Mouse (Mus musculus): ENCODE data around the gene Ccdc184. TPM values are rescaled to one million over a fixed set of nuclear protein-coding genes. Genes with fewer than 3 reads are reported as not detected.
A peak's percentile ranks its signal among the peaks of the same experiment; 100 is the strongest.

The Ccdc184 gene
- polyA plus RNA-seq, 1 experiment from 2014 or later: 1.6 TPM

- DNase-seq (ENCODE audit: low spot score): no peak
- H3K27me3 ChIP-seq (replicated peaks; ENCODE audit: control insufficient read depth, insufficient read depth, low read length): peaks cover 35% of the 10 kb centered on the region
- H3K4me2 ChIP-seq (ENCODE audit: low read length): no peak overlapping the region
- H3K4me1 ChIP-seq (replicated peaks; ENCODE audit: control insufficient read depth, insufficient read depth, low read length): peaks cover 4% of the 10 kb centered on the region
- no peak overlapping the region for H3K9ac ChIP-seq (ENCODE audit: low read length)
- WGBS: 70% methylated on average over 3 of the region's 3 CpGs
- no peak for ATAC-seq (replicated peaks; ENCODE audit: low FRiP score, low TSS enrichment, low read depth)
- H3K4me3 ChIP-seq (ENCODE audit: low read depth, low read length): no peak overlapping the region
- no peak overlapping the region for H3K27ac ChIP-seq (ENCODE audit: low read depth)
- no peaks in the 10 kb centered on the region for H3K9me3 ChIP-seq (ENCODE audit: control insufficient read depth, low read length)
- no peaks in the 10 kb centered on the region for H3K36me3 ChIP-seq (ENCODE audit: control insufficient read depth, insufficient read depth, low read length)
Observed at GRCm38 (mm10) chr15:98177320-98177719, 10.4 kb downstream of the Ccdc184 start.

- H3K9me3 ChIP-seq (ENCODE audit: control insufficient read depth, low read length): no peaks in the 10 kb centered on the region
- peak overlapping the region; percentile 29; the same call in 1 of the 2 replicates for H3K27ac ChIP-seq (ENCODE audit: low read depth)
- peak overlapping the region; percentile 53 for H3K4me2 ChIP-seq (ENCODE audit: low read length)
- H3K9ac ChIP-seq (ENCODE audit: low read length): peak overlapping the region; percentile 23
- peaks cover 21% of the 10 kb centered on the region; the same call in 1 of the 2 replicates for H3K27me3 ChIP-seq (replicated peaks; ENCODE audit: control insufficient read depth, insufficient read depth, low read length)
- peak overlapping the region; percentile 48 for H3K4me3 ChIP-seq (ENCODE audit: low read depth, low read length)
- H3K4me1 ChIP-seq (replicated peaks; ENCODE audit: control insufficient read depth, insufficient read depth, low read length): peaks cover 4% of the 10 kb centered on the region
- DNase-seq (ENCODE audit: low spot score) (no peak), ATAC-seq (replicated peaks; ENCODE audit: low FRiP score, low TSS enrichment, low read depth) (no peak)
- H3K36me3 ChIP-seq (ENCODE audit: control insufficient read depth, insufficient read depth, low read length): no peaks in the 10 kb centered on the region
- WGBS: 9% methylated on average over 26 of the region's 26 CpGs
Observed at GRCm38 (mm10) chr15:98180567-98181131, 13.7 kb downstream of the Ccdc184 start.

GRCm38 (mm10) chr15:98181132-98181711 is 14.3 kb downstream of the Ccdc184 start:
- Histone ChIP-seq H3K9ac (ENCODE audit: low read length) (peak overlapping the region; percentile 23; the same call in 1 of the 2 replicates), H3K4me2 (ENCODE audit: low read length) (peak overlapping the region; percentile 53), H3K27ac (ENCODE audit: low read depth) (peak overlapping the region; percentile 29; the same call in 1 of the 2 replicates), H3K27me3 (replicated peaks; ENCODE audit: control insufficient read depth, insufficient read depth, low read length) (0 out of 2 replicates have a peak, but pooled peaks cover 18% of the 10 kb centered on the region), H3K4me3 (ENCODE audit: low read depth, low read length) (peak overlapping the region; percentile 48), H3K4me1 (replicated peaks; ENCODE audit: control insufficient read depth, insufficient read depth, low read length) (peaks cover 4% of the 10 kb centered on the region), H3K9me3 (ENCODE audit: control insufficient read depth, low read length) (no peaks in the 10 kb centered on the region), H3K36me3 (ENCODE audit: control insufficient read depth, insufficient read depth, low read length) (no peaks in the 10 kb centered on the region)
- under 1% methylated on average over 30 of the region's 30 CpGs for WGBS
- ATAC-seq (replicated peaks; ENCODE audit: low FRiP score, low TSS enrichment, low read depth) (peak; percentile 96), DNase-seq (ENCODE audit: low spot score) (peak; percentile 93)

GRCm38 (mm10) chr15:98181856-98182570 is 15.1 kb downstream of the Ccdc184 start:
- no peak for ATAC-seq (replicated peaks; ENCODE audit: low FRiP score, low TSS enrichment, low read depth)
- no peak overlapping the region for H3K27ac ChIP-seq (ENCODE audit: low read depth)
- 66% methylated on average over 12 of the region's 12 CpGs for WGBS

GRCm38 (mm10) chr15:98184456-98184855 is 17.5 kb downstream of the Ccdc184 start:
- no peak overlapping the region for H3K9ac ChIP-seq (ENCODE audit: low read length)
- H3K36me3 ChIP-seq (ENCODE audit: control insufficient read depth, insufficient read depth, low read length): no peaks in the 10 kb centered on the region
- H3K27me3 ChIP-seq (replicated peaks; ENCODE audit: control insufficient read depth, insufficient read depth, low read length): 0 out of 2 replicates have a peak, but pooled peaks cover 1% of the 10 kb centered on the region
- DNase-seq (ENCODE audit: low spot score): no peak
- H3K27ac ChIP-seq (ENCODE audit: low read depth): no peak overlapping the region
- ATAC-seq (replicated peaks; ENCODE audit: low FRiP score, low TSS enrichment, low read depth): no peak
- H3K4me1 ChIP-seq (replicated peaks; ENCODE audit: control insufficient read depth, insufficient read depth, low read length): peaks cover 4% of the 10 kb centered on the region
- H3K9me3 ChIP-seq (ENCODE audit: control insufficient read depth, low read length): no peaks in the 10 kb centered on the region
- no peak overlapping the region for H3K4me3 ChIP-seq (ENCODE audit: low read depth, low read length)
- 52% methylated on average over 4 of the region's 4 CpGs for WGBS
- no peak overlapping the region for H3K4me2 ChIP-seq (ENCODE audit: low read length)

More at GRCm38 (mm10) chr15:98181856-98182570, 15.1 kb downstream of the Ccdc184 start:
- H3K4me2 ChIP-seq (ENCODE audit: low read length): peak overlapping the region; percentile 53; the same call in 1 of the 2 replicates
- no peak for DNase-seq (ENCODE audit: low spot score)
- peaks cover 4% of the 10 kb centered on the region for H3K4me1 ChIP-seq (replicated peaks; ENCODE audit: control insufficient read depth, insufficient read depth, low read length)
- H3K36me3 ChIP-seq (ENCODE audit: control insufficient read depth, insufficient read depth, low read length): no peaks in the 10 kb centered on the region
- H3K4me3 ChIP-seq (ENCODE audit: low read depth, low read length): no peak overlapping the region
- no peak overlapping the region for H3K9ac ChIP-seq (ENCODE audit: low read length)
- no peaks in the 10 kb centered on the region for H3K9me3 ChIP-seq (ENCODE audit: control insufficient read depth, low read length)
- 0 out of 2 replicates have a peak, but pooled peaks cover 14% of the 10 kb centered on the region for H3K27me3 ChIP-seq (replicated peaks; ENCODE audit: control insufficient read depth, insufficient read depth, low read length)

GRCm38 (mm10) chr15:98195442-98195841 is 28.5 kb downstream of the Ccdc184 start, which contains the start of gene Olfr288:
Gene Olfr288, minus strand, starts transcription at chr15:98195542.
- no peak for DNase-seq (ENCODE audit: low spot score)
- no peaks in the 10 kb centered on the region for H3K9me3 ChIP-seq (ENCODE audit: control insufficient read depth, low read length)
- no peak within 1 kb of the TSS for H3K4me2 ChIP-seq (ENCODE audit: low read length)
- no peak for ATAC-seq (replicated peaks; ENCODE audit: low FRiP score, low TSS enrichment, low read depth)
- no peak within 1 kb of the TSS for H3K9ac ChIP-seq (ENCODE audit: low read length)
- WGBS: 62% methylated on average over 3 of the region's 3 CpGs
- no peaks in the 10 kb centered on the region for H3K36me3 ChIP-seq (ENCODE audit: control insufficient read depth, insufficient read depth, low read length)
- H3K27me3 ChIP-seq (replicated peaks; ENCODE audit: control insufficient read depth, insufficient read depth, low read length): no peaks in the 10 kb centered on the region
- H3K27ac ChIP-seq (ENCODE audit: low read depth): no peak within 1 kb of the TSS
- H3K4me1 ChIP-seq (replicated peaks; ENCODE audit: control insufficient read depth, insufficient read depth, low read length): no peaks in the 10 kb centered on the region
- H3K4me3 ChIP-seq (ENCODE audit: low read depth, low read length): no peak within 1 kb of the TSS

GRCm38 (mm10) chr15:98209676-98210075 is 42.7 kb downstream of the Ccdc184 start:
- 79% methylated on average over 7 of the region's 7 CpGs for WGBS
- H3K9me3 ChIP-seq (ENCODE audit: control insufficient read depth, low read length): no peaks in the 10 kb centered on the region
- ATAC-seq (replicated peaks; ENCODE audit: low FRiP score, low TSS enrichment, low read depth) (no peak), DNase-seq (ENCODE audit: low spot score) (no peak)
- H3K4me3 ChIP-seq (ENCODE audit: low read depth, low read length): no peak overlapping the region
- H3K4me1 ChIP-seq (replicated peaks; ENCODE audit: control insufficient read depth, insufficient read depth, low read length): no peaks in the 10 kb centered on the region
- no peaks in the 10 kb centered on the region for H3K27me3 ChIP-seq (replicated peaks; ENCODE audit: control insufficient read depth, insufficient read depth, low read length)
- H3K27ac ChIP-seq (ENCODE audit: low read depth): no peak overlapping the region
- H3K4me2 ChIP-seq (ENCODE audit: low read length): no peak overlapping the region
- no peaks in the 10 kb centered on the region for H3K36me3 ChIP-seq (ENCODE audit: control insufficient read depth, insufficient read depth, low read length)
- H3K9ac ChIP-seq (ENCODE audit: low read length): no peak overlapping the region

GRCm38 (mm10) chr15:98213336-98213870 is 46.4 kb downstream of the Ccdc184 start:
- DNase-seq (ENCODE audit: low spot score) (no peak), ATAC-seq (replicated peaks; ENCODE audit: low FRiP score, low TSS enrichment, low read depth) (no peak)
- H3K27ac ChIP-seq (ENCODE audit: low read depth): no peak overlapping the region
- 75% methylated on average over 5 of the region's 5 CpGs for WGBS
- no peaks in the 10 kb centered on the region for H3K9me3 ChIP-seq (ENCODE audit: control insufficient read depth, low read length)
- no peaks in the 10 kb centered on the region for H3K36me3 ChIP-seq (ENCODE audit: control insufficient read depth, insufficient read depth, low read length)
- H3K4me2 ChIP-seq (ENCODE audit: low read length): no peak overlapping the region
- no peaks in the 10 kb centered on the region for H3K27me3 ChIP-seq (replicated peaks; ENCODE audit: control insufficient read depth, insufficient read depth, low read length)
- H3K4me1 ChIP-seq (replicated peaks; ENCODE audit: control insufficient read depth, insufficient read depth, low read length): no peaks in the 10 kb centered on the region
- H3K9ac ChIP-seq (ENCODE audit: low read length): no peak overlapping the region
- H3K4me3 ChIP-seq (ENCODE audit: low read depth, low read length): no peak overlapping the region
